Mouse (Mus musculus): ENCODE results near the gene Spata2. TPM values are rescaled to one million over a fixed set of nuclear protein-coding genes. Genes with fewer than 3 reads are reported as not detected.

The Spata2 gene
- polyA plus RNA-seq, 1 experiment = 30.5 TPM

DNA sequence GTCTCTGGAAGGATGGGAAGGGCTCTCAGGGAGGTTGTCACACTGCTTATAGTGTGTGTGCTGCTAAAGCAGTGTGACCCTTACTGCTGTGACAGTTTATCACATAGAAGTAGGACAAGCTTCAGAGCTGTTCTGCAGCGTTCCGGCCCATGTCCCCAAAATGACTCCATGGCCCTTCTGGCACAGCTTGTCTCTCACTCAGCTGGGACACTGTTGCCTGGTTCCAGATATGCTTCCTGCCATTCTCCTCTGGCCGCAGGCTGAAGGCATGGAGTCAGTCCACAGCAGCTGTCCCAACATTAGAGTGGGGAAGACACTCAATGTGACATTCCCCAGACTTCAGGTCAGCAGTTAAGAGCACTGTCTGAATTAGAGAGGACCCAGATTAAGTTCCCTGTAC lies 34.1 kb downstream of the Spata2 start:
- Histone ChIP-seq H3K4me3 (no peak overlapping the region), H3K36me3 (ENCODE audit: control insufficient read depth, insufficient read depth) (peaks cover 4% of the 10 kb centered on the region), H3K27me3 (ENCODE audit: control insufficient read depth, insufficient read depth, insufficient read length) (no peaks in the 10 kb centered on the region), H3K4me2 (ENCODE audit: low read depth) (no peak overlapping the region), H3K79me2 (ENCODE audit: control insufficient read depth, insufficient read depth) (no peaks in the 10 kb centered on the region), H3ac (ENCODE audit: control insufficient read depth, insufficient read length) (no peak overlapping the region)
- TF ChIP-seq USF1 (IDR thresholded peaks at IDR 0.05; ENCODE audit: low read depth) (no peak), MYOG (IDR thresholded peaks at IDR 0.05; ENCODE audit: control insufficient read depth in 1 of 3, insufficient read depth in 1 of 3, insufficient read length in 2 of 3, low read depth in 2 of 3) (peak in 2 of 3 experiments; percentile 28 to 63), MYOD1 (IDR thresholded peaks at IDR 0.05; ENCODE audit: control insufficient read depth in 1 of 3, insufficient read length in 2 of 3, low read depth in 2 of 3) (peak in 2 of 3 experiments; percentile 13 to 81)

DNA sequence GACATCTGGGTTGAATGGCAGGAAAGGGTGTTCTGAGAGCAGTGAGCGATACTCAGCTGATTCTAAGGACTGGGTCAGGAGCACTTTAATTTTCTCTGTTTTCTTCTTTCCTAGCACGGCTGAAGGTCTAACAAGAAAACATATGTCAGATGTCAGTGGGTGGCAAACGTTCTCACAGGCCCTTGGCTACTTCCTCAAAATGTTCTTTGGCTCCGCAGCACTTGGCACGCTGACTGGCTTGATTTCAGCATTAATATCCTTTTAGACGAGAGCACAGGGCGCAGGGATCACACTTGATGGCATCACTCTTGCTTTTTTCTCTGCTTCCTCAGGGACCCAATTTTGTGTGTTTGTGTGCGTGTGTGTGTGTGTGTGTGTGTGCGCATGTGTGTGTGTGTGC lies 35.5 kb downstream of the Spata2 start:
- no peak overlapping the region for H3K4me3 ChIP-seq
- TF ChIP-seq MYOD1 (IDR thresholded peaks at IDR 0.05; ENCODE audit: control insufficient read depth in 1 of 3, insufficient read length in 2 of 3, low read depth in 2 of 3) = no peak
- no peak for TF ChIP-seq SRF (IDR thresholded peaks at IDR 0.05; ENCODE audit: control insufficient read depth, insufficient read length, low read depth)
- TF ChIP-seq MYOG (IDR thresholded peaks at IDR 0.05; ENCODE audit: control insufficient read depth in 1 of 3, insufficient read depth in 1 of 3, insufficient read length in 2 of 3, low read depth in 2 of 3) = no peak
- TF ChIP-seq USF1 (IDR thresholded peaks at IDR 0.05; ENCODE audit: low read depth) = no peak
- no peak for TF ChIP-seq REST (IDR thresholded peaks at IDR 0.05; ENCODE audit: insufficient read depth, insufficient read length)

DNA sequence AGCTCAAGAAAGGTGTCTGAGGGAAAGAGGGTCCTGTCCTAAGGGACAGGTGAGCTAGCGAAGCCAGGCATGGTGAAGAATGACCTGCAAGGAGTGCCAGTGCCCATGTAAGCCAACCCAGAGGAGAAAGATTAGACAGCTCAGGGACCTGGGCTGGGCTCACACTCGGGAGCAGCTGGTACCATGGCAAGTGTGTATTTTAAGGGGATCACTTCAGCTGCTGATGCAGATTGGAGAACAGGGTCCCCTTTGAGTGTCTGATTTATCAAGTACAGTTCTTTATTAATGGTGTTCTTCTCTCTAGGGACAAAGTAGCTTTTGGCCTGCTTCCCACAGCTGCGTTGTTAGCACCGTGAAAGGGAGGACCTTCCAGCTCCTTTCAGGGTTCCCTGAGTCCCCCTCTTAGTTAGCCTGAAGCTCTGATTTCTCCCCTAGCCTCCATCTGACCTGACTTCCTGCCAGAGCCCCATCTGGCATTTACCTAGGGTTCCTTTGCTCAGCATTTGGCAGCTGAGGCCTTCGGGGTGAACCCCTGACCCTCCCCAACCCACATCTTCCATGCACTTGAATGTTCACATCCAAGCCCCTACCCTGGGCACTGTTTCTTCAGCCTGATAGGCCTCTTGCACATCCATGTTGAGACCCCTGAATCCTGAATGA lies 36.2 kb downstream of the Spata2 start:
- Histone ChIP-seq H3K36me3 (ENCODE audit: control insufficient read depth, insufficient read depth) (peaks cover 9% of the 10 kb centered on the region), H3K4me3 (no peak overlapping the region), H3K4me2 (ENCODE audit: low read depth) (no peak overlapping the region), H3ac (ENCODE audit: control insufficient read depth, insufficient read length) (no peak overlapping the region), H3K79me2 (ENCODE audit: control insufficient read depth, insufficient read depth) (no peaks in the 10 kb centered on the region), H3K27me3 (ENCODE audit: control insufficient read depth, insufficient read depth, insufficient read length) (no peaks in the 10 kb centered on the region)
- TF ChIP-seq CEBPB (IDR thresholded peaks at IDR 0.05; ENCODE audit: insufficient read depth, poor library complexity, severe bottlenecking) (no peak), MYOD1 (IDR thresholded peaks at IDR 0.05; ENCODE audit: control insufficient read depth in 1 of 3, insufficient read length in 2 of 3, low read depth in 2 of 3) (no peak), USF1 (IDR thresholded peaks at IDR 0.05; ENCODE audit: low read depth) (no peak), MYOG (IDR thresholded peaks at IDR 0.05; ENCODE audit: control insufficient read depth in 1 of 3, insufficient read depth in 1 of 3, insufficient read length in 2 of 3, low read depth in 2 of 3) (peak in 1 of 3 experiments; percentile 12), POLR2AphosphoS2 (IDR thresholded peaks at IDR 0.05; ENCODE audit: insufficient read length, low read depth) (no peak), E2F4 (IDR thresholded peaks at IDR 0.05; ENCODE audit: insufficient read depth) (no peak), POLR2A (IDR thresholded peaks at IDR 0.05; ENCODE audit: insufficient read length, low read depth) (no peak), SRF (IDR thresholded peaks at IDR 0.05; ENCODE audit: control insufficient read depth, insufficient read length, low read depth) (no peak), MAX (IDR thresholded peaks at IDR 0.05; ENCODE audit: low read depth) (no peak)

More for the DNA sequence above, 35.5 kb downstream of the Spata2 start:
- H3K27me3 ChIP-seq (ENCODE audit: control insufficient read depth, insufficient read depth, insufficient read length) = no peaks in the 10 kb centered on the region
- H3K79me2 ChIP-seq (ENCODE audit: control insufficient read depth, insufficient read depth) = no peaks in the 10 kb centered on the region
- H3ac ChIP-seq (ENCODE audit: control insufficient read depth, insufficient read length) = no peak overlapping the region
- no peak overlapping the region for H3K4me2 ChIP-seq (ENCODE audit: low read depth)
- peaks cover 9% of the 10 kb centered on the region for H3K36me3 ChIP-seq (ENCODE audit: control insufficient read depth, insufficient read depth)

DNA sequence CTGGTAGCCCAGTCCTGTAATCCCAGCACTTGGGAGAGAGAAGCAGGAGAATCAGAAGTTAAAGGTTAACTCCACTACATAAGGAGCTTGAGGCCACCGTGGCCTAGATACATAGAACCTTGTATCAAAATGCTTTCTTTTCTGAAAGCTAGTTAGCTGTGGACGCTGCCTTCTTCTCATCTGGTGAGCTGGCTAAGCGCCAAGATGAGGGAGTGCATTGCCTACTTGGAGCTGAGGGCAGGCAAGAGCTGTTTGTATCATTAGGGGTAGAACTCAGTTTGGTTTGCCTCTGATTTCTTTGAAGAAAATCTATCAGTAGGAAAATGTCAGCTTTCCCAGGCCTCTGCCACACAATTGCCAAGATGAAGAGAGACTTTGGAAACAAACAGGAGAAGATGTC lies 38.9 kb downstream of the Spata2 start:
- peaks cover 9% of the 10 kb centered on the region for H3K36me3 ChIP-seq (ENCODE audit: control insufficient read depth, insufficient read depth)
- no peak overlapping the region for H3K4me2 ChIP-seq (ENCODE audit: low read depth)
- no peak overlapping the region for H3K4me3 ChIP-seq
- no peaks in the 10 kb centered on the region for H3K79me2 ChIP-seq (ENCODE audit: control insufficient read depth, insufficient read depth)
- no peak overlapping the region for H3ac ChIP-seq (ENCODE audit: control insufficient read depth, insufficient read length)
- TF ChIP-seq TCF3 (IDR thresholded peaks at IDR 0.05; ENCODE audit: insufficient read length, low read depth) (no peak), USF1 (IDR thresholded peaks at IDR 0.05; ENCODE audit: low read depth) (no peak), MYOG (IDR thresholded peaks at IDR 0.05; ENCODE audit: control insufficient read depth in 1 of 3, insufficient read depth in 1 of 3, insufficient read length in 2 of 3, low read depth in 2 of 3) (no peak), CEBPB (IDR thresholded peaks at IDR 0.05; ENCODE audit: insufficient read depth, poor library complexity, severe bottlenecking) (no peak), E2F4 (IDR thresholded peaks at IDR 0.05; ENCODE audit: insufficient read depth) (no peak), POLR2A (IDR thresholded peaks at IDR 0.05; ENCODE audit: insufficient read length, low read depth) (no peak), POLR2AphosphoS2 (IDR thresholded peaks at IDR 0.05; ENCODE audit: insufficient read length, low read depth) (no peak), MAX (IDR thresholded peaks at IDR 0.05; ENCODE audit: low read depth) (no peak), TCF12 (IDR thresholded peaks at IDR 0.05; ENCODE audit: insufficient read depth, poor library complexity, severe bottlenecking) (no peak), SRF (IDR thresholded peaks at IDR 0.05; ENCODE audit: control insufficient read depth, insufficient read length, low read depth) (no peak), REST (IDR thresholded peaks at IDR 0.05; ENCODE audit: insufficient read depth, insufficient read length) (no peak), MYOD1 (IDR thresholded peaks at IDR 0.05; ENCODE audit: control insufficient read depth in 1 of 3, insufficient read length in 2 of 3, low read depth in 2 of 3) (no peak)
- no peaks in the 10 kb centered on the region for H3K27me3 ChIP-seq (ENCODE audit: control insufficient read depth, insufficient read depth, insufficient read length)

DNA sequence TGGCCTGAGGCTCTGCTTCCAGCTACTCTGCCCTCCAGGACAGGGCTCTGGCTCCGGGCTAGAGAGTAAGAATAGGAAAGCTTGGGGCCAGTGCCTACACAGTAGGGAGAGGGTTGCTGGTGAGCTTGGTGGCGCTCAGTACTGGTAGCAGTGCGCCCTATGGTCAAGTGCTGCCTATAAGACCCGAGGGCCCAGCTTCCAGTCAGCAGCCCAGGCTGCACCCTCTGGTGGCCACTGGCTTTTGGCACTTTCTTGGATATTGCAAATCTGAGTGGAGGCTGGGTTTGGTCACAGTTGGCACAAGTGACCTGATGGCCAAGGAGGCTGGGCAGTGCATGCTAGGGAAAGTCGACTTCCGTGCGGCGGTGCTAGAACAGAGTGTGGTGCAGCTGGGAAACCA lies 42.0 kb downstream of the Spata2 start:
- TF ChIP-seq POLR2AphosphoS2 (IDR thresholded peaks at IDR 0.05; ENCODE audit: insufficient read length, low read depth) = no peak
- TF ChIP-seq E2F4 (IDR thresholded peaks at IDR 0.05; ENCODE audit: insufficient read depth) = no peak
- TF ChIP-seq SRF (IDR thresholded peaks at IDR 0.05; ENCODE audit: control insufficient read depth, insufficient read length, low read depth) = no peak
- TF ChIP-seq MYOD1 (IDR thresholded peaks at IDR 0.05; ENCODE audit: control insufficient read depth in 1 of 3, insufficient read length in 2 of 3, low read depth in 2 of 3) = no peak
- TF ChIP-seq TCF3 (IDR thresholded peaks at IDR 0.05; ENCODE audit: insufficient read length, low read depth) = no peak
- Histone ChIP-seq H3K4me3 (no peak overlapping the region), H3K27me3 (ENCODE audit: control insufficient read depth, insufficient read depth, insufficient read length) (no peaks in the 10 kb centered on the region), H3K4me2 (ENCODE audit: low read depth) (no peak overlapping the region), H3K36me3 (ENCODE audit: control insufficient read depth, insufficient read depth) (peaks cover 20% of the 10 kb centered on the region), H3ac (ENCODE audit: control insufficient read depth, insufficient read length) (no peak overlapping the region), H3K79me2 (ENCODE audit: control insufficient read depth, insufficient read depth) (no peaks in the 10 kb centered on the region)
